Mouse (Mus musculus) neural tube, embryonic 13.5 days (tissue): ENCODE results near the gene Upf1. TPM values are rescaled to one million over a fixed set of nuclear protein-coding genes. Genes with fewer than 3 reads are reported as not detected.
A peak's percentile ranks its signal among the peaks of the same experiment; 100 is the strongest.

Experiments used
- ATAC-seq: fragments of 200-750 bp; cut with Nextera tagmentation; 2 replicates; pipeline ENCODE4 v1.8.0; 2017; ENCODE audit warnings: low read depth, mild to moderate bottlenecking, moderate TSS enrichment, moderate library complexity
- H3K27ac ChIP-seq: fragments of 300-500 bp; sonication (generic); replicated peaks from 2 replicates; pipeline ENCODE4 v1.5.1; 2015; ENCODE audit warnings: moderate library complexity, mild to moderate bottlenecking, inconsistent platforms
- H3K27me3 ChIP-seq: fragments of 300-500 bp; sonication (generic); 2 replicates; pipeline ENCODE4 v1.6.1; 2015; ENCODE audit warnings: mild to moderate bottlenecking, inconsistent platforms
- H3K36me3 ChIP-seq: fragments of 300-500 bp; sonication (generic); 2 replicates; pipeline ENCODE4 v1.6.1; 2015; ENCODE audit warnings: mild to moderate bottlenecking, inconsistent platforms
- H3K4me1 ChIP-seq: fragments of 300-500 bp; sonication (generic); replicated peaks from 2 replicates; pipeline ENCODE4 v1.6.1; 2015; ENCODE audit warnings: inconsistent platforms
- H3K4me2 ChIP-seq: fragments of 300-500 bp; sonication (generic); 2 replicates; pipeline ENCODE4 v1.6.1; 2015; ENCODE audit warnings: inconsistent platforms, mild to moderate bottlenecking, moderate library complexity
- H3K4me3 ChIP-seq: fragments of 300-500 bp; sonication (generic); 2 replicates; pipeline ENCODE4 v1.5.1; 2015; ENCODE audit warnings: mild to moderate bottlenecking, inconsistent platforms
- H3K9ac ChIP-seq: fragments of 300-500 bp; sonication (generic); 2 replicates; pipeline ENCODE4 v1.6.1; 2015; ENCODE audit warnings: moderate library complexity, mild to moderate bottlenecking, inconsistent platforms
- H3K9me3 ChIP-seq: fragments of 300-500 bp; sonication (generic); 2 replicates; pipeline ENCODE4 v1.6.1; 2016; ENCODE audit warnings: inconsistent platforms
- WGBS: fragments of 180-500 bp; shearing (Covaris S2); methylation state at CpG from one replicate; pipeline ENCODE4 v1.1.7; 2015; 5-methylcytosine and 5-hydroxymethylcytosine counted together
- polyA plus RNA-seq: library from polyadenylated mRNA; unstranded; fragments of >200 nt; fragmentation: Nextera tagmentation; extraction: Ambion mirVana; gene quantifications from 2 replicates; pipeline ENCODE4 v1.2.1, GENCODE M21; 2015

Gene Upf1
- polyA plus RNA-seq, 1 experiment from 2014 or later: 16.3 TPM

GRCm38 (mm10) chr8:70282603-70283135, 70.4 kb downstream of the Upf1 start, which contains the start of gene Homer3:
Gene Homer3, plus strand, starts transcription at chr8:70282827.
- Histone ChIP-seq H3K36me3 (peaks cover 29% of the 10 kb centered on the region), H3K27me3 (no peaks in the 10 kb centered on the region), H3K4me3 (peak within 1 kb of the TSS; percentile 76), H3K4me1 (peaks cover 27% of the 10 kb centered on the region), H3K9me3 (no peaks in the 10 kb centered on the region), H3K9ac (peak within 1 kb of the TSS; percentile 88), H3K4me2 (peak within 1 kb of the TSS; percentile 89), H3K27ac (peak within 1 kb of the TSS; percentile 50)
- 2% methylated on average over 35 of the region's 36 CpGs for WGBS
- peak; percentile 88 for ATAC-seq

Other genes starting within 250 kb of the Upf1 start
- 131 and 136 TPM in 2 replicates for gene Ncan, start 232.4 kb downstream of the Upf1 start, polyA plus RNA-seq
- gene Nr2c2ap, start 221.9 kb downstream of the Upf1 start, polyA plus RNA-seq: 34.8 and 40.6 TPM in 2 replicates
- 11.9 and 12.6 TPM in 2 replicates for gene Rfxank, start 214.1 kb downstream of the Upf1 start, polyA plus RNA-seq
- 54.5 and 56.0 TPM in 2 replicates for gene Borcs8, start 213.8 kb downstream of the Upf1 start, polyA plus RNA-seq
- 0.52 and 0.53 TPM in 2 replicates for gene Mef2b, start 213.6 kb downstream of the Upf1 start, polyA plus RNA-seq
- 46.6 and 47.4 TPM in 2 replicates for gene Tmem161a, start 180.9 kb downstream of the Upf1 start, polyA plus RNA-seq
- 5.5 and 6.4 TPM in 2 replicates for gene Slc25a42, start 141.0 kb downstream of the Upf1 start, polyA plus RNA-seq
- 64.8 and 72.5 TPM in 2 replicates for gene Sugp2, start 119.1 kb downstream of the Upf1 start, polyA plus RNA-seq
- gene Armc6, start 118.8 kb downstream of the Upf1 start, polyA plus RNA-seq: 81.9 and 85.7 TPM in 2 replicates
- gene Homer3, start 70.5 kb downstream of the Upf1 start, polyA plus RNA-seq: 49.6 and 52.1 TPM in 2 replicates
- 41.9 and 51.9 TPM in 2 replicates for gene Ddx49, start 50.8 kb downstream of the Upf1 start, polyA plus RNA-seq
- 271 and 278 TPM in 2 replicates for gene Cope, start 50.8 kb downstream of the Upf1 start, polyA plus RNA-seq
- 23.3 and 26.2 TPM in 2 replicates for gene Cers1, start 37.5 kb downstream of the Upf1 start, polyA plus RNA-seq
- gene Gdf1, start 23.5 kb downstream of the Upf1 start, polyA plus RNA-seq: 2.4 and 3.3 TPM in 2 replicates
- 0.55 and 1.8 TPM in 2 replicates for gene Comp, start 20.3 kb upstream of the Upf1 start, polyA plus RNA-seq
- gene Crtc1, start 86.3 kb upstream of the Upf1 start, polyA plus RNA-seq: 33.7 and 35.9 TPM in 2 replicates
- 25.6 and 27.6 TPM in 2 replicates for gene Klhl26, start 123.7 kb upstream of the Upf1 start, polyA plus RNA-seq
- 78.4 and 89.7 TPM in 2 replicates for gene Tmem59l, start 134.1 kb upstream of the Upf1 start, polyA plus RNA-seq
- 3.6 and 4.6 TPM in 2 replicates for gene Crlf1, start 139.9 kb upstream of the Upf1 start, polyA plus RNA-seq
- gene Rex1bd, start 153.5 kb upstream of the Upf1 start, polyA plus RNA-seq: 143 and 153 TPM in 2 replicates
- 787 and 800 TPM in 2 replicates for gene Uba52, start 157.5 kb upstream of the Upf1 start, polyA plus RNA-seq
- 347 and 358 TPM in 2 replicates for gene Fkbp8, start 174.4 kb upstream of the Upf1 start, polyA plus RNA-seq
- gene Kxd1, start 174.7 kb upstream of the Upf1 start, polyA plus RNA-seq: 46.7 and 46.9 TPM in 2 replicates
- 15.6 and 16.5 TPM in 2 replicates for gene Ell, start 186.2 kb upstream of the Upf1 start, polyA plus RNA-seq
- gene Isyna1, start 241.1 kb upstream of the Upf1 start, polyA plus RNA-seq: 113 and 115 TPM in 2 replicates